Comparison of ENCODE assay signal across 17 mouse cellular contexts in the genomic region with DNA sequence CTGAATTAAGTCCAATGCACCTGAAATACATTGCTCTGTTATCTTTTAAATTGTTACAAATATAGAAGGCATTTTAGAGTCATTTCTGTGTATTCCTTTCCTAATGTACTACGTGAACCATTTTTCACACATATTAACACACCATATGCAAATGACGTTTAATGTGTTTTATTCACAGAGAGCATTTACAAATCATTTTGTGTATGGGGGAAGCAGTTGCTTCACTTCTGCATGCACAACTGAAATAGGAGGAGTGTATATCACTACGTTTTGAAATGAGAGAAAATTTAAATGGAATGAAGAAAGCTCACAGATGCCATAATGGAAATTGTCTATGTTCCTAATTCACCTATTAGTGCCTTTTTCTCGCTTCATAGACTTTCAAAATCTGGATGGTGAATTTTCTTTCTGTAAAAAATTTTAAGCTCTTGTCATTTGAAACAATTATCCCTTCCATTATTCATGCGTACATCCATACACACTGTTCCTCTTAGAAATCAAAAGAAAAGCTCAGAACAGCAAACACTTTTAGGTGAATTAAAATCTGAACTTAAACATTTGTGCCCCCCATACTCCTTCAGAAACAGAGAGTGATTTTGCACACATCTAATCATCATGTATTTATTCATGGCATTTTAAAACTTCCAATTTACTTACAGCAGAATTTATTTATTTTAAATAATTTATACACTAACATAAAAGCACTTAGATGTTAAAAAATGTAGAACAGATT.
DNase-seq lines count a peak whose midpoint lies in the region; ATAC-seq and TF ChIP-seq lines count a peak whose summit lies in the region.
"Had no signal": no experiment of that assay in that cellular context is flagged by ENCODE, and none has a peak within 500 bp of the region (broad histone marks: within the 10 kb centered on the region; RNA-seq: fewer than 3 reads in every experiment).

No protein-coding gene starts in this region.

- H3K4me2 ChIP-seq in midbrain, embryonic 12.5 days (replicated peaks), result no peak overlapping the region
- no peak overlapping the region for H3K4me2 ChIP-seq in midbrain, embryonic 11.5 days
- H3K4me2 ChIP-seq in forebrain, embryonic 15.5 days (replicated peaks), result peak overlapping the region; percentile 27
- no peak overlapping the region for H3K4me2 ChIP-seq in hindbrain, embryonic 16.5 days (ENCODE audit: low read length)
- H3K4me2 ChIP-seq in neural tube, embryonic 15.5 days, result no peak overlapping the region
- H3K4me2 ChIP-seq: embryonic facial prominence, embryonic 12.5 days had no signal

- ATAC-seq in midbrain, embryonic 12.5 days (ENCODE audit: low FRiP score, low read depth), result 0 out of 2 replicates have a peak, but pooled peaks have one; percentile 7
- no peak for ATAC-seq in midbrain, embryonic 11.5 days (ENCODE audit: low FRiP score)
- peak; percentile 57 for ATAC-seq in forebrain, embryonic 15.5 days (replicated peaks)
- ATAC-seq in hindbrain, embryonic 16.5 days, result peak; percentile 23; the same call in 1 of the 2 replicates
- ATAC-seq in neural tube, embryonic 15.5 days (ENCODE audit: low FRiP score), result peak; percentile 58
- no peak for ATAC-seq in erythroblast, adult 5-6 weeks (replicated peaks; ENCODE audit: low FRiP score, poor library complexity, severe bottlenecking)
- ATAC-seq: liver, postnatal 0 days had no signal

- H3K27me3 ChIP-seq in midbrain, embryonic 12.5 days, result no peaks in the 10 kb centered on the region
- no peaks in the 10 kb centered on the region for H3K27me3 ChIP-seq in midbrain, embryonic 11.5 days (ENCODE audit: control insufficient read depth, insufficient read depth, low read length)
- no peaks in the 10 kb centered on the region for H3K27me3 ChIP-seq in forebrain, embryonic 15.5 days
- H3K27me3 ChIP-seq in hindbrain, embryonic 16.5 days (replicated peaks; ENCODE audit: control insufficient read depth, insufficient read depth, low read length), result no peaks in the 10 kb centered on the region
- no peaks in the 10 kb centered on the region for H3K27me3 ChIP-seq in neural tube, embryonic 15.5 days (replicated peaks)
- H3K27me3 ChIP-seq: embryonic facial prominence, embryonic 12.5 days had no signal

- intact Hi-C loops in left cerebral cortex, adult 2 months (cut with DNase I), result no loop called here

- H3K27ac ChIP-seq in midbrain, embryonic 12.5 days (replicated peaks), result peak overlapping the region; percentile 79
- no peak overlapping the region for H3K27ac ChIP-seq in midbrain, embryonic 11.5 days (ENCODE audit: low read depth, low read length)
- peak overlapping the region; percentile 89 for H3K27ac ChIP-seq in forebrain, embryonic 15.5 days (replicated peaks)
- H3K27ac ChIP-seq in hindbrain, embryonic 16.5 days (ENCODE audit: low read depth, low read length), result peak overlapping the region; percentile 29
- H3K27ac ChIP-seq in neural tube, embryonic 15.5 days (replicated peaks), result 0 out of 2 replicates have a peak overlapping the region, but pooled peaks have one; percentile 45
- H3K27ac ChIP-seq in left cerebral cortex, adult 2 months, result no peak overlapping the region
- H3K27ac ChIP-seq: embryonic facial prominence, embryonic 12.5 days had no signal

- WGBS in midbrain, embryonic 12.5 days, result 64% methylated on average over 5 of the region's 5 CpGs
- 77% methylated on average over 5 of the region's 5 CpGs for WGBS in midbrain, embryonic 11.5 days
- WGBS in forebrain, embryonic 15.5 days, result 15% methylated on average over 5 of the region's 5 CpGs
- 28% methylated on average over 5 of the region's 5 CpGs for WGBS in hindbrain, embryonic 16.5 days
- WGBS in neural tube, embryonic 15.5 days, result 36% methylated on average over 5 of the region's 5 CpGs

- no peak for DNase-seq in midbrain, embryonic 11.5 days (ENCODE audit: low spot score, missing footprints)
- no peak for DNase-seq in left cerebral cortex, adult 2 months (ENCODE audit: extremely low spot score in 1 of 2, low spot score in 2 of 2)
- DNase-seq: B cell, adult 2 months; cerebellum, adult 9-10 months; gastrocnemius, postnatal 36 days; kidney, adult 11 months; layer of hippocampus, postnatal 36 days; liver; liver, postnatal 0 days; lung, postnatal 10 days; thymus, adult 2 months had no signal

- no peaks in the 10 kb centered on the region for H3K9me3 ChIP-seq in midbrain, embryonic 12.5 days
- H3K9me3 ChIP-seq in midbrain, embryonic 11.5 days (ENCODE audit: control insufficient read depth, low read length), result no peaks in the 10 kb centered on the region
- no peaks in the 10 kb centered on the region for H3K9me3 ChIP-seq in forebrain, embryonic 15.5 days
- H3K9me3 ChIP-seq in hindbrain, embryonic 16.5 days (ENCODE audit: control insufficient read depth, low read length), result no peaks in the 10 kb centered on the region
- no peaks in the 10 kb centered on the region for H3K9me3 ChIP-seq in neural tube, embryonic 15.5 days (replicated peaks)
- H3K9me3 ChIP-seq: embryonic facial prominence, embryonic 12.5 days had no signal

- no peaks in the 10 kb centered on the region for H3K36me3 ChIP-seq in midbrain, embryonic 12.5 days
- H3K36me3 ChIP-seq in midbrain, embryonic 11.5 days (ENCODE audit: control insufficient read depth, insufficient read depth, low read length), result no peaks in the 10 kb centered on the region
- no peaks in the 10 kb centered on the region for H3K36me3 ChIP-seq in forebrain, embryonic 15.5 days
- H3K36me3 ChIP-seq in hindbrain, embryonic 16.5 days (ENCODE audit: control insufficient read depth, insufficient read depth, low read length), result no peaks in the 10 kb centered on the region
- no peaks in the 10 kb centered on the region for H3K36me3 ChIP-seq in neural tube, embryonic 15.5 days
- H3K36me3 ChIP-seq: embryonic facial prominence, embryonic 12.5 days had no signal

- H3K9ac ChIP-seq in midbrain, embryonic 12.5 days (replicated peaks), result no peak overlapping the region
- H3K9ac ChIP-seq in midbrain, embryonic 11.5 days (ENCODE audit: low read length), result no peak overlapping the region
- no peak overlapping the region for H3K9ac ChIP-seq in forebrain, embryonic 15.5 days (replicated peaks)
- no peak overlapping the region for H3K9ac ChIP-seq in hindbrain, embryonic 16.5 days (ENCODE audit: low read depth, low read length)
- no peak overlapping the region for H3K9ac ChIP-seq in neural tube, embryonic 15.5 days (replicated peaks)
- H3K9ac ChIP-seq: embryonic facial prominence, embryonic 12.5 days; liver, postnatal 0 days had no signal

- no peak overlapping the region for H3K4me3 ChIP-seq in midbrain, embryonic 12.5 days
- no peak overlapping the region for H3K4me3 ChIP-seq in midbrain, embryonic 11.5 days (ENCODE audit: low read depth, low read length)
- no peak overlapping the region for H3K4me3 ChIP-seq in forebrain, embryonic 15.5 days
- no peak overlapping the region for H3K4me3 ChIP-seq in hindbrain, embryonic 16.5 days (ENCODE audit: low read length)
- H3K4me3 ChIP-seq in neural tube, embryonic 15.5 days (replicated peaks), result no peak overlapping the region
- no peak overlapping the region for H3K4me3 ChIP-seq in left cerebral cortex, adult 2 months
- H3K4me3 ChIP-seq: embryonic facial prominence, embryonic 12.5 days had no signal

- no peak for TF ChIP-seq CTCF in left cerebral cortex, adult 2 months (IDR thresholded peaks at IDR 0.05)

- H3K4me1 ChIP-seq in midbrain, embryonic 12.5 days, result peaks cover 11% of the 10 kb centered on the region
- 0 out of 2 replicates have a peak, but pooled peaks cover 2% of the 10 kb centered on the region for H3K4me1 ChIP-seq in midbrain, embryonic 11.5 days (ENCODE audit: control insufficient read depth, insufficient read depth, low read length)
- H3K4me1 ChIP-seq in forebrain, embryonic 15.5 days, result peaks cover 19% of the 10 kb centered on the region
- H3K4me1 ChIP-seq in hindbrain, embryonic 16.5 days (ENCODE audit: control insufficient read depth, insufficient read depth, low read depth, low read length), result no peaks in the 10 kb centered on the region
- H3K4me1 ChIP-seq in neural tube, embryonic 15.5 days, result peaks cover 3% of the 10 kb centered on the region
- H3K4me1 ChIP-seq: embryonic facial prominence, embryonic 12.5 days had no signal

Comparison
In these comparisons a context has a peak if more than half of its experiments do, and no peak if none do; other contexts are left out.
1. ATAC-seq: peak in midbrain, embryonic 12.5 days (single experiment), forebrain, embryonic 15.5 days (single experiment), hindbrain, embryonic 16.5 days (single experiment) and neural tube, embryonic 15.5 days (single experiment); none in midbrain, embryonic 11.5 days (single experiment) and erythroblast, adult 5-6 weeks (single experiment).
2. H3K27ac ChIP-seq: peak in midbrain, embryonic 12.5 days (single experiment), forebrain, embryonic 15.5 days (single experiment), hindbrain, embryonic 16.5 days (single experiment) and neural tube, embryonic 15.5 days (single experiment); none in midbrain, embryonic 11.5 days (single experiment) and left cerebral cortex, adult 2 months (single experiment).